In the genomic region with DNA sequence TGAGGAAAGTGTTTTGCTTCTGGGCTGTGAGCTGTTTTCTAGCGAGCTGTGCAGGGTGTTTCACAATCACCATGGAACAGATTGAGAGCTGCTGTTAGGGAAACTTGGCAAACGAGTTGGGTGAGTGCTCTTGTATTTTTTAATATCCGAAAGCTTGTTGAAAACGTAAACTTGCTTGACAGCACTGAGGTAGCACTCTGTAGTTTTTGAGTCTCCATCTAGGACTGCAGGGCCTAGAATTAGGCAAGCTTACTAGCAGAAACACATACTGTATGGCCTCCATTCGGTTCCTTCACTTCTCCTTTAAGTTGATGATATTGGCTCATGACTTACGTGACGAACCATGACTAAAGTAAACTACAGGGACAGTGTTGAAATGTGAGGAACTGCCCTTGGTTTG, we compare ENCODE assay signal across 9 mouse cellular contexts. TPM values are rescaled to one million over a fixed set of nuclear protein-coding genes. Genes with fewer than 3 reads are reported as not detected.
DNase-seq lines count a peak whose midpoint lies in the region; ATAC-seq lines count a peak whose summit lies in the region.
"Had no signal": no experiment of that assay in that cellular context is flagged by ENCODE, and none has a peak within 500 bp of the region (broad histone marks: within the 10 kb centered on the region; RNA-seq: fewer than 3 reads in every experiment).

No protein-coding gene starts in this region.

- H3K4me1 ChIP-seq in liver, embryonic 16.5 days (ENCODE audit: control insufficient read depth, low read depth, low read length) = peaks cover 4% of the 10 kb centered on the region; the same call in 1 of the 2 replicates
- H3K4me1 ChIP-seq in liver, embryonic 11.5 days (replicated peaks; ENCODE audit: control insufficient read depth, insufficient read depth, low read length) = peaks cover 3% of the 10 kb centered on the region
- H3K4me1 ChIP-seq in stomach, embryonic 15.5 days = no peaks in the 10 kb centered on the region
- no peaks in the 10 kb centered on the region for H3K4me1 ChIP-seq in midbrain, embryonic 14.5 days (ENCODE audit: control insufficient read depth, insufficient read depth, low read length)
- H3K4me1 ChIP-seq in hindbrain, embryonic 10.5 days (replicated peaks) = no peaks in the 10 kb centered on the region

- 71% methylated on average over 7 of the region's 7 CpGs for WGBS in liver, embryonic 16.5 days (ENCODE audit: insufficient replicate concordance)
- WGBS in liver, embryonic 11.5 days = 81% methylated on average over 7 of the region's 7 CpGs
- WGBS in stomach, embryonic 15.5 days = 38% methylated on average over 7 of the region's 7 CpGs
- WGBS in midbrain, embryonic 14.5 days = 83% methylated on average over 7 of the region's 7 CpGs
- 86% methylated on average over 7 of the region's 7 CpGs for WGBS in hindbrain, embryonic 10.5 days

- H3K9me3 ChIP-seq in liver, embryonic 16.5 days (replicated peaks; ENCODE audit: control insufficient read depth, low read length) = no peaks in the 10 kb centered on the region
- no peaks in the 10 kb centered on the region for H3K9me3 ChIP-seq in liver, embryonic 11.5 days (ENCODE audit: control insufficient read depth, low read length)
- H3K9me3 ChIP-seq in stomach, embryonic 15.5 days = no peaks in the 10 kb centered on the region
- no peaks in the 10 kb centered on the region for H3K9me3 ChIP-seq in midbrain, embryonic 14.5 days (ENCODE audit: control insufficient read depth, low read length)
- H3K9me3 ChIP-seq in hindbrain, embryonic 10.5 days = no peaks in the 10 kb centered on the region

- peak overlapping the region; percentile 13; the same call in 1 of the 2 replicates for H3K27ac ChIP-seq in liver, embryonic 16.5 days (ENCODE audit: low read length)
- no peak overlapping the region for H3K27ac ChIP-seq in liver, embryonic 11.5 days (ENCODE audit: low read depth, low read length)
- H3K27ac ChIP-seq in stomach, embryonic 15.5 days = peak overlapping the region; percentile 68; the same call in 1 of the 2 replicates
- no peak overlapping the region for H3K27ac ChIP-seq in midbrain, embryonic 14.5 days (replicated peaks; ENCODE audit: low read depth, low read length)
- H3K27ac ChIP-seq in hindbrain, embryonic 10.5 days = no peak overlapping the region
- H3K27ac ChIP-seq: liver, embryonic 14.5 days had no signal

- H3K4me3 ChIP-seq in liver, embryonic 16.5 days (ENCODE audit: low read depth, low read length) = no peak overlapping the region
- H3K4me3 ChIP-seq in liver, embryonic 11.5 days (ENCODE audit: low read depth, low read length) = no peak overlapping the region
- H3K4me3 ChIP-seq in stomach, embryonic 15.5 days (replicated peaks) = no peak overlapping the region
- no peak overlapping the region for H3K4me3 ChIP-seq in midbrain, embryonic 14.5 days (replicated peaks; ENCODE audit: low read depth, low read length)
- no peak overlapping the region for H3K4me3 ChIP-seq in hindbrain, embryonic 10.5 days

- peak; percentile 62; the same call in 1 of the 2 replicates for ATAC-seq in liver, embryonic 16.5 days (ENCODE audit: low read depth)
- ATAC-seq in liver, embryonic 11.5 days (replicated peaks; ENCODE audit: low FRiP score) = no peak
- peak; percentile 61; the same call in 1 of the 2 replicates for ATAC-seq in stomach, embryonic 15.5 days (ENCODE audit: insufficient read depth, low FRiP score, low read depth)
- no peak for ATAC-seq in midbrain, embryonic 14.5 days (ENCODE audit: low FRiP score, low TSS enrichment)

- no peak for DNase-seq in liver, embryonic 11.5 days (ENCODE audit: low spot score)
- DNase-seq in fat pad, adult 2 months (ENCODE audit: extremely low read depth, low read depth, low spot score) = peak; percentile 92
- peak; percentile 37 for DNase-seq in layer of hippocampus, adult 9-10 months (ENCODE audit: low spot score)
- no peak for DNase-seq in midbrain, embryonic 14.5 days
- DNase-seq in cerebellum, postnatal 14 days = no peak
- DNase-seq in hindbrain, embryonic 10.5 days (ENCODE audit: low spot score) = no peak

- H3K9ac ChIP-seq in liver, embryonic 16.5 days (ENCODE audit: low read depth, low read length) = no peak overlapping the region
- no peak overlapping the region for H3K9ac ChIP-seq in liver, embryonic 11.5 days (ENCODE audit: low read depth, low read length)
- no peak overlapping the region for H3K9ac ChIP-seq in stomach, embryonic 15.5 days
- H3K9ac ChIP-seq in midbrain, embryonic 14.5 days (replicated peaks; ENCODE audit: low read length) = no peak overlapping the region
- H3K9ac ChIP-seq: liver, embryonic 14.5 days had no signal

- no peak overlapping the region for H3K4me2 ChIP-seq in liver, embryonic 16.5 days (ENCODE audit: low read depth, low read length)
- H3K4me2 ChIP-seq in liver, embryonic 11.5 days = no peak overlapping the region
- H3K4me2 ChIP-seq in stomach, embryonic 15.5 days = no peak overlapping the region
- no peak overlapping the region for H3K4me2 ChIP-seq in midbrain, embryonic 14.5 days (ENCODE audit: low read length)

- no peaks in the 10 kb centered on the region for H3K27me3 ChIP-seq in liver, embryonic 16.5 days (ENCODE audit: control insufficient read depth, insufficient read depth, low read depth, low read length)
- H3K27me3 ChIP-seq in liver, embryonic 11.5 days (replicated peaks; ENCODE audit: control insufficient read depth, insufficient read depth, low read length) = no peaks in the 10 kb centered on the region
- H3K27me3 ChIP-seq in stomach, embryonic 15.5 days (replicated peaks) = no peaks in the 10 kb centered on the region
- no peaks in the 10 kb centered on the region for H3K27me3 ChIP-seq in midbrain, embryonic 14.5 days (ENCODE audit: control insufficient read depth, insufficient read depth, low read length)
- H3K27me3 ChIP-seq in hindbrain, embryonic 10.5 days (ENCODE audit: insufficient read depth, poor library complexity, severe bottlenecking) = no peaks in the 10 kb centered on the region

- H3K36me3 ChIP-seq in liver, embryonic 16.5 days (ENCODE audit: control insufficient read depth, insufficient read depth) = no peaks in the 10 kb centered on the region
- peaks cover 3% of the 10 kb centered on the region; the same call in 1 of the 2 replicates for H3K36me3 ChIP-seq in liver, embryonic 11.5 days (ENCODE audit: control insufficient read depth, insufficient read depth, low read length)
- H3K36me3 ChIP-seq in stomach, embryonic 15.5 days = 0 out of 2 replicates have a peak, but pooled peaks cover 7% of the 10 kb centered on the region
- H3K36me3 ChIP-seq in midbrain, embryonic 14.5 days (ENCODE audit: control insufficient read depth, insufficient read depth, low read length) = no peaks in the 10 kb centered on the region
- no peaks in the 10 kb centered on the region for H3K36me3 ChIP-seq in hindbrain, embryonic 10.5 days

RNA-seq across cellular contexts. Expression of a gene that starts 38.1 kb away (rescaled TPM):
- polyA plus RNA-seq in liver, embryonic 16.5 days (2015; fragmentation: Nextera tagmentation; extraction: Ambion mirVana) = 30.5 and 31.3 TPM in 2 replicates
- polyA plus RNA-seq in liver, embryonic 11.5 days (2014; fragmentation: Nextera tagmentation; extraction: Ambion mirVana) = 95.0 and 95.5 TPM in 2 replicates
- polyA plus RNA-seq in stomach, embryonic 15.5 days (2015; fragmentation: Nextera tagmentation; extraction: Ambion mirVana) = 105 and 111 TPM in 2 replicates
- polyA plus RNA-seq in midbrain, embryonic 14.5 days (2014; fragmentation: Nextera tagmentation; extraction: Ambion mirVana) = 120 and 128 TPM in 2 replicates
- polyA plus RNA-seq in hindbrain, embryonic 10.5 days (2016; fragmentation: Nextera tagmentation; extraction: Ambion mirVana) = 139 and 154 TPM in 2 replicates

Comparison
In these comparisons a context has a peak if more than half of its experiments do, and no peak if none do; other contexts are left out.
1. ATAC-seq: peak in liver, embryonic 16.5 days (single experiment) and stomach, embryonic 15.5 days (single experiment); none in liver, embryonic 11.5 days (single experiment) and midbrain, embryonic 14.5 days (single experiment).
2. H3K27ac ChIP-seq: peak in liver, embryonic 16.5 days (single experiment) and stomach, embryonic 15.5 days (single experiment); none in liver, embryonic 11.5 days (single experiment), midbrain, embryonic 14.5 days (single experiment) and hindbrain, embryonic 10.5 days (single experiment).
3. DNase-seq: peak in fat pad, adult 2 months (single experiment) and layer of hippocampus, adult 9-10 months (single experiment); none in liver, embryonic 11.5 days (single experiment), midbrain, embryonic 14.5 days (single experiment), cerebellum, postnatal 14 days (0 of 2) and hindbrain, embryonic 10.5 days (single experiment).